Mouse (Mus musculus) heart, adult 2 months (tissue): ENCODE measurements around the gene Serpinb9.

Experiments
- CTCF ChIP-seq: fragments of 200-600 bp; IDR thresholded peaks from 2 replicates; pipeline ENCODE4 v1.8.1; 2022; ENCODE audit warnings: antibody characterized with exemption, mild to moderate bottlenecking, moderate library complexity
- EP300 ChIP-seq: fragments of 200-500 bp; IDR thresholded peaks from 2 replicates; pipeline ENCODE4 v1.6.1; 2011; ENCODE audit warnings: low read depth, low read length, control low read depth; ENCODE audit not compliant: insufficient read depth
- POLR2A ChIP-seq: fragments of 200-500 bp; IDR thresholded peaks from 2 replicates; pipeline ENCODE4 v1.6.1; 2011; ENCODE audit warnings: mild to moderate bottlenecking, low read depth, low read length, control low read depth; ENCODE audit not compliant: insufficient read depth

DNA sequence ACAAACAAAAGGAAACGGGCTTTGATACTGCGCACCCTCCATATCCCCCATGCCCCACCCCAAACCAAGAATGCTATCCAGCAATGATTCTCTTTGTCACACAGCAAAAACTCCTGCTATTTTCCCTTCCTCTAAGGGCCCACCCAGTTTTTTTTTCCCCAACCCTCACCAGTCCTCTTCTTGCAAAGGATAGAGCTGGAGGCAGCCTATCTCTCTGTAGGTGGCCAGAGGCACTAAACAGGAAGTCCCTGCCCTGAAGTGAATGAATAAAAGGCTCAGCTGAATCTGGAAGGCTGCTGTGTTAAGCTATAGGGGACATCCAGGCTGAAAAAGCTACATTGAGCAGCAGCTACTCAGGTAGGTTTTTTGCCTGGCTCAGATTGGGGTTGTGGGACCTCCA lies 24.2 kb downstream of the Serpinb9 start, which contains the start of gene Serpinb9b:
- TF ChIP-seq POLR2A (no peak), CTCF (no peak), EP300 (no peak)
